Mouse (Mus musculus) testis, adult 2 months (tissue): ENCODE data around the gene Casq2.

ENCODE experiments used
- CTCF ChIP-seq: fragments of 200-500 bp; IDR thresholded peaks from 2 replicates; pipeline ENCODE4 v1.5.1; 2012; ENCODE audit warnings: low read depth, mild to moderate bottlenecking, inconsistent platforms, low read length, moderate library complexity; ENCODE audit not compliant: control insufficient read depth, insufficient read depth, insufficient replicate concordance
- POLR2A ChIP-seq: fragments of 200-500 bp; IDR thresholded peaks from 2 replicates; pipeline ENCODE4 v1.6.1; 2012; ENCODE audit warnings: low read depth, mild to moderate bottlenecking, inconsistent platforms, low read length, moderate library complexity; ENCODE audit not compliant: control insufficient read depth

- TF ChIP-seq POLR2A (no peak), CTCF (no peak)
These were observed 37.4 kb downstream of the Casq2 start for GRCm38 (mm10) chr3:102123654-102124053.
